Mouse (Mus musculus) neutrophil, adult 5-6 weeks (primary cell): ENCODE measurements around the gene Il15ra. TPM values are rescaled to one million over a fixed set of nuclear protein-coding genes. Genes with fewer than 3 reads are reported as not detected.

Source experiments
- ATAC-seq: fragments of 151-379, 151-347 bp; 2 replicates; pipeline ENCODE4 v1.8.0; 2017; ENCODE audit warnings: mild to moderate bottlenecking, moderate TSS enrichment; ENCODE audit not compliant: insufficient number of reproducible peaks, poor library complexity, low FRiP score, severe bottlenecking; ENCODE audit errors: extremely low read depth
- total RNA-seq: library from RNA; stranded (forward); fragments of 200-1000 nt; gene quantifications from 2 replicates; pipeline ENCODE4 v1.2.3, GENCODE M21; 2017

Gene Il15ra
- total RNA-seq, 1 experiment from 2014 or later: 12.1 TPM

DNA sequence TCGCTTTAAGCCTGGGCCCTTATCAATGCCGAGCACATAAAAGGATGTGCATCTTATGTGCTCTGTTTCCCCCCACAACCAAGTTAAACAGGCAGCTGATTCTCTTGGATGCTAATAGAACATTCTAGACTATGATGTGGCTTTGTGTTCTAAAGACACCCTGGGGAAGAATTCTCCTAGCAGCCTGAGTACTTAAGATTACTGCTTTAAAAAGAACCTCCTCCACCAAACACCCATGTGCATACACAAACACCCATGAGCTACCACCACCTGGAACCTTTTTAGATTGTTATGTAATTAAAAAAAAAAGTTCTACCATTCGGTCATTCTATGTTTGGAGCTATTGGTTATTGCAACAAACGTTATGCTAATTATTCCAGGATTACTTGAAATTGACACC, 67.3 kb downstream of the Il15ra start:
- no peak for ATAC-seq

DNA sequence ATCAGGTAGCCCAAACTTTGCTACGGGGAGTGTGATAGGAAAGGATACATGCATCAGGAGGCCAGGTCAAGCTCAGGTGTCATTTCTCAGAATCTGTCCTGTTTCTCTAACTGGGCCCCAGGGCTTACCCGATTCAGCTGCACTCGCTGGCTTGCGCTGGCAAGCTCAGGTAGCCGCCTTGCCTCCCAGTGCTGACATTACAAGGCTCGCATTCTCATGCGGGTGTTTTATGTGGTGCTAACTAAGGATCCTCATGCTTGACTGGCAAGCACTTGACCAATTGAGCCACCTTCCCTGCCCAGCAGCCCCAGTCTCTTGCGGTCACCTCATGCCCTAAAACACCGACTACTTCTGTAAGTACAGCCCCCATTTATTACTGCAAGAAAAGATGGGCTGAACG, 69.3 kb downstream of the Il15ra start:
- ATAC-seq: no peak

DNA sequence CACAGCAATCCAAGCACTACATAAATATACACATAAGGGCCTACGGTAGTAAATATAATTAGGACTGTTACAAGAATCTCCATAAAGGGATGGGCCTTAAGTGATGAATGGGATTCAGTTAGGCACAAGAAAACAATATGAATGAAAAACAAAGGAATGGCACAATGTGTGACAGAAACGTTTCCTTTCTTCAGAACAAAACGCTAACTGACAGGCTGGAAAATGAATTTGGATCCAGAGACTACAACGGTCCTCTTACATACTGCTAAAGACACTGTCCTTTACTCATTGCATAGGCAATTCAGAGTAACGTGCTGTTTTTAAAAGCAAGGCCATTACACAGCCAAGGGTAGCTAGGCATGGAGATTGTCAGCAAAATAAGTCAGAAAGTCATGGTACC, 70.0 kb downstream of the Il15ra start:
- ATAC-seq: no peak

DNA sequence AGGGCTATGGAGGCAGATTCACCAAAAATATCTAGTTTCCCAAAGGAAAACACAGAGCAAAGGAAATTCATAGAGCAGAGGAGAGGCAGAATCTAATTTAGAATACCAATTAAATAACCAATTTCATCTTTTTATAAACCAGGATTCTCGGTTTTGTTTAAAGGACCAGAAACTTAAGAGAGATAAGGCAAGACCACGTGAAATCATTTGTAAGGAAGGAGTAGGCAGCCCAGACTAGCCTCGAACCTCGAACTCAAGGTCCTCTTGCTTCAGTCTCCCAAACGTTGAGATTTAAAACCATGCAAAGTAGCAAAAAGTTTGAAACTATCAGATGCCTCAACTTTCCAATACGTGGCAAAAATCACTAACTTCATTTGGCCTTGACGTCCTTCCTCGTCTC, 71.3 kb downstream of the Il15ra start:
- no peak for ATAC-seq

DNA sequence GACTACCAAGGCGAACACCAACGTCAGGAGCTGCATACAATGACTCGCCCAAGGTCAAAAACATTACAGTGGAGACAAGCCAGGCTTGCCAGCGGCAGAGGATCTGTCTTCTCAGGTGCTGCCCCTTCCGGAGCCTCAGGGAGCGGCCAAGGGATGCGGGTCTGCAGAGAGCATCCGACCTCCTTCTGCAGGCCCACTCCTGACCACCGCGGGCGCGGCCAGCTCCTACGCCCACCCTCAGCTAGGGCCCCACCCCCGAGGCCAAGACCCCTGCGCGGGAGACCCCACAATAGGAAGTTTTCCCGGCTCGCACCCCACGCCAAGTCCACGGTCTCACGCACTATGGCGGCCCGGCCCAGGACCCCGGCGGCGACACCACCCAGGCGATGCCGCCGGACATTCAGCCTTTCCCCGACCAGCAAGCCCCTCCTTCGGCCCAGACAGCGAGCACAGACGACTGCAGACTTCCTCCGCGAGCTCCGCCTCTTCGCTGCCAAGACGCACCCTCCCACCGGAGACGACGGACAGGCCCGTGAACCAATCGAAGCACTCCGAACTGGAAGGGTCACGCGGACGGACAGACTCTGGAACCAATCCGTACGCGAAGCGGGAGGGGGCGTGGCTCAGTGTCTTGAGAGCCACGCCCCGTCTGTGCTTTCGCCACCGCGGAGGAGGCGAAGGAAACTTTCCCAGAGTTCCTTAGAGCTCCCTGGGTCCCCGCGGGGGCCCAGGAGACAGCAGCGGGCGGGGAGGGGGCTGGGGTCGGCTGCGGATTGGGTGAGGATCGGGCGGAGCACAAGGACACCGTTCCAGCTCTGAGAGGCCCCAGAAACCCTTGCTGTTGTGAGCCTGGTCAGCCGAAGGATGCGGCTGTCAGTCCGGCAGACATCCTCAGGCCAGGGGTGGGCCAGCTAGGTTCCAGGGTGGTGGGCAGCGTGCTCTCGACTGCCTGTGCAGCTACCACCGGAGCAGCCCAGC, 72.3 kb downstream of the Il15ra start, which contains the start of the genes Fbh1 and Ankrd16:
Fbh1 (minus strand) TSS at position 492 of the 978 bp plus-strand sequence.
Ankrd16 (plus strand) TSS at position 786 of the 978 bp plus-strand sequence.
- peak; percentile 93 for ATAC-seq

DNA sequence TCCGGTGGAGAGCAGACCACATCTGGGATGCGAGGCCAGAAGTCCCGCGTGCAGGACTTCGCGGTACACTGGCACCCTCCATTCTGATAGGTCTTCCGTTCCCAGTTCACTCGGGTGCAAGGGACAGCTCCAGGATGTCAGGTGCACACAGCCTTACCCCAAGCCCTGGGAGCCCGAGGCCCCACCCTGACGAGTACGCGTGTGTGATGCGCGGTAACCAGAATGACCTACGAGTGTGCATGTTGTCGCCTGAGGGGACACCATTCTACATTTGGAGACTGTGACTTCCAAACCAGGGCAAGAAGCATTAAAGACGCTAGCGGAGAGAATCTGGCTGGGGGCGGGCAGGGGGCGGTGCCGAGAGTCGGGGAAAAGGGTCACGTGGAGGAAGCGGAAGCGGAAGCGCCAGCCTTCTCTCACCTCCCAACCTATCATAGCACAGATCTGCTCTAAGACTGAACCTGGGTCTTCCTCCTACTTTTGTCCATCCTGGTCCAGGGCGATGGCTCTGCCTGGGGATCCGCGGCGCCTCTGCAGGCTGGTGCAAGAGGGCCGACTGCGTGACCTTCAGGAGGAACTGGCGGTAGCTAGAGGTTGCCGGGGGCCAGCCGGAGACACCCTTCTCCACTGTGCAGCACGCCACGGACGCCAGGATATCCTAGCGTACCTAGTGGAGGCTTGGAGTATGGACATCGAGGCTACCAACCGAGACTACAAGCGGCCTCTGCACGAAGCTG, 73.2 kb downstream of the Il15ra start:
- peak; percentile 81 for ATAC-seq

Other genes starting within 250 kb of the Il15ra start
- 46.0 TPM in 2 replicates for gene Pfkfb3, start 151.2 kb upstream of the Il15ra start, total RNA-seq
- gene Rbm17, start 101.1 kb upstream of the Il15ra start, total RNA-seq: 144 and 163 TPM in 2 replicates
- not detected in 2 replicates for gene Gm17490, start 79.0 kb upstream of the Il15ra start, total RNA-seq
- 2.3 and 3.0 TPM in 2 replicates for gene Il2ra, start 62.5 kb upstream of the Il15ra start, total RNA-seq
- gene Fbh1, start 72.3 kb downstream of the Il15ra start, total RNA-seq: 106 and 119 TPM in 2 replicates
- 82.4 and 98.9 TPM in 2 replicates for gene Ankrd16, start 72.6 kb downstream of the Il15ra start, total RNA-seq